Mouse (Mus musculus) limb, embryonic 15.5 days (tissue): Measurements from ENCODE around the gene Ndel1. TPM values are rescaled to one million over a fixed set of nuclear protein-coding genes. Genes with fewer than 3 reads are reported as not detected.

Experiments
- ATAC-seq: fragments of 200-750 bp; cut with Nextera tagmentation; 2 replicates; pipeline ENCODE4 v1.8.0; 2017; ENCODE audit warnings: low read depth, moderate TSS enrichment; ENCODE audit not compliant: insufficient number of reproducible peaks, low FRiP score, low TSS enrichment
- H3K27ac ChIP-seq: fragments of 300-500 bp; sonication (generic); 2 replicates; pipeline ENCODE4 v1.5.1; 2015; ENCODE audit warnings: moderate library complexity, mild to moderate bottlenecking, inconsistent platforms
- H3K27me3 ChIP-seq: fragments of 300-500 bp; sonication (generic); 2 replicates; pipeline ENCODE4 v1.6.1; 2015; ENCODE audit warnings: inconsistent platforms
- H3K36me3 ChIP-seq: fragments of 300-500 bp; sonication (generic); 2 replicates; pipeline ENCODE4 v1.6.1; 2015; ENCODE audit warnings: inconsistent platforms
- H3K4me1 ChIP-seq: fragments of 300-500 bp; sonication (generic); 2 replicates; pipeline ENCODE4 v1.6.1; 2015; ENCODE audit warnings: inconsistent platforms
- H3K4me2 ChIP-seq: fragments of 300-500 bp; sonication (generic); 2 replicates; pipeline ENCODE4 v1.6.1; 2015; ENCODE audit warnings: mild to moderate bottlenecking, inconsistent platforms
- H3K4me3 ChIP-seq: fragments of 300-500 bp; sonication (generic); 2 replicates; pipeline ENCODE4 v1.5.1; 2015; ENCODE audit warnings: mild to moderate bottlenecking, inconsistent platforms
- H3K9ac ChIP-seq: fragments of 300-500 bp; sonication (generic); 2 replicates; pipeline ENCODE4 v1.6.1; 2015; ENCODE audit warnings: inconsistent platforms
- H3K9me3 ChIP-seq: fragments of 300-500 bp; sonication (generic); 2 replicates; pipeline ENCODE4 v1.6.1; 2016; ENCODE audit warnings: inconsistent platforms
- WGBS: fragments of 180-500 bp; shearing (Covaris S2); methylation state at CpG from one replicate; pipeline ENCODE4 v1.1.7; 2015; 5-methylcytosine and 5-hydroxymethylcytosine counted together
- polyA plus RNA-seq: library from polyadenylated mRNA; unstranded; fragments of >200 nt; fragmentation: Nextera tagmentation; extraction: Ambion mirVana; gene quantifications from 2 replicates; pipeline ENCODE4 v1.2.1, GENCODE M21; 2015

Gene Ndel1
- polyA plus RNA-seq, 1 experiment from 2014 or later = 124 TPM

DNA sequence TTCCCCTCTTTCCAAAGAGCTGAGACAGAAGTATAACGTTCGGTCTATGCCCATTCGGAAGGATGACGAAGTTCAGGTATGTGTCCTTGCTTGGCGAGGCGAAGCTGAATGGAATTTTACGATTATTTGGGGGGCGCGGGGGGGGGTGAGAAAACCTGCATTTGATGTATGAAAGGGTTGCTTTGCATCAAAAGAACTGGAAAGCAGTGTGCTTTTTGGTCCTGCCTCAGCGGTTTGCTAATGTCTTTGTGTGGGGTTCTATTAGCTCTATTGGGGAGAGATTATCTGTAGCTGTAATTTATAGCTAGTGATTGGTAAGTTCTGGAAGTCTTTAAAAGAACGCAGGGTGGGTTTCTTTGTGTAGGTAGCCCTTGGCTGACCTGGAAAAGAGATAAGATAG lies 30.7 kb upstream of the Ndel1 start:
- Histone ChIP-seq H3K4me3 (peak overlapping the region; percentile 80), H3K9me3 (no peaks in the 10 kb centered on the region), H3K9ac (peak overlapping the region; percentile 95), H3K4me1 (peaks cover 20% of the 10 kb centered on the region), H3K27me3 (peaks cover 5% of the 10 kb centered on the region; the same call in 1 of the 2 replicates), H3K27ac (no peak overlapping the region), H3K36me3 (peaks cover 40% of the 10 kb centered on the region), H3K4me2 (peak overlapping the region; percentile 49)
- 3% methylated on average over 11 of the region's 11 CpGs for WGBS
- no peak for ATAC-seq

DNA sequence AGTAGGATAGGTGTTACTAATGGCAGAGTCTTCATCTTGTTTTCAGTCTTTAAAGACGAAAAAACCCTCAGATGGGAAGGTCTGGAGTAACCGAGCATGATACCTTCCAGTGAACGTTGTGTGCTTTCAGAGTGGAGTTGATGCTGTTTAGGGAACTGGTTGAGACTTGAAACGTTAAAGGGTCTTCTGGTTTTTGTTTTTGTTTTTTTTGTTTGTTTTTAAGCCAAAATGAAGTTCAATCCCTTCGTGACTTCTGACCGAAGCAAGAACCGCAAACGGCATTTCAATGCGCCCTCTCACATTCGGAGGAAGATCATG lies 30.3 kb upstream of the Ndel1 start:
- WGBS = under 1% methylated on average over 10 of the region's 10 CpGs
- peak overlapping the region; percentile 95 for H3K9ac ChIP-seq
- peaks cover 20% of the 10 kb centered on the region for H3K4me1 ChIP-seq
- no peaks in the 10 kb centered on the region for H3K9me3 ChIP-seq
- H3K4me2 ChIP-seq = peak overlapping the region; percentile 49
- peak overlapping the region; percentile 80 for H3K4me3 ChIP-seq
- H3K36me3 ChIP-seq = peaks cover 40% of the 10 kb centered on the region
- ATAC-seq = no peak
- H3K27ac ChIP-seq = peak overlapping the region; percentile 96
- H3K27me3 ChIP-seq = peaks cover 5% of the 10 kb centered on the region; the same call in 1 of the 2 replicates

DNA sequence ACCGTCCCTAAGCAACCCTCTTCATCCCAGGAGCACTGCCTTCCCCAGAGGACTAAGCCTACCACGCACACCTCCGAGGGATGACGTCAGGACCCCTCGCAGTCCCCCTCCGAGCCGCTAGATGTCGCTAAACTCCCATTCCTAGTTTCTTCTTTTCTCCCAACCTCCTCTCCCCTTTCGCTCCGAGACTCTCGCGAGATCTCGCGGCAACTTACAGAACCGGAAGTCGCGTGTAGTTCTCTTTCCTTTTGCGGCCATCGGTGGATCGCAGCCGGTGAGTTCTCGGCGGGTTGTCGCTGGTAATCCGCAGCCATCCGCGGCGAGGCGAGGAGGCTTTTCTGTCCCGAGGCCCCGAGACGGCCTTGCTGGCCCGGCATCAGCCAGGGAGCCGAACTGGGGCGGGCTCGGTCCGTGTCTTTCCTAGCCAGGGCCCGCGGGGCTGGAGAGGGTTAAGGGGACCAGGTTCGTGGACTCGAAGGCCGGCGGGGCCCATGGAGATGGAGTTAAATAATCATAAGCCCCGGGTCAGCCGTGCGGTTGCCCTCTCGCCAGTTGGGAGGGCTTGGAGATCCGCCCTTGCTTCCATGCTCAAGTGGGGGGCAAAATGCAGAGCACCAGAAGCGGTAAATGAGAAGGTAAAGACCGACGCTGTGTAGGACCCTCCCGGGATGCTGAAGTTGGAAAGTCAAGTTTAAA lies 29.8 kb upstream of the Ndel1 start, which contains the start of gene Rpl26:
Gene Rpl26, plus strand, starts transcription at position 233 of the 696 bp plus-strand sequence.
- WGBS = under 1% methylated on average over 52 of the region's 52 CpGs
- peaks cover 38% of the 10 kb centered on the region for H3K36me3 ChIP-seq
- peak within 1 kb of the TSS; percentile 96 for H3K27ac ChIP-seq

DNA sequence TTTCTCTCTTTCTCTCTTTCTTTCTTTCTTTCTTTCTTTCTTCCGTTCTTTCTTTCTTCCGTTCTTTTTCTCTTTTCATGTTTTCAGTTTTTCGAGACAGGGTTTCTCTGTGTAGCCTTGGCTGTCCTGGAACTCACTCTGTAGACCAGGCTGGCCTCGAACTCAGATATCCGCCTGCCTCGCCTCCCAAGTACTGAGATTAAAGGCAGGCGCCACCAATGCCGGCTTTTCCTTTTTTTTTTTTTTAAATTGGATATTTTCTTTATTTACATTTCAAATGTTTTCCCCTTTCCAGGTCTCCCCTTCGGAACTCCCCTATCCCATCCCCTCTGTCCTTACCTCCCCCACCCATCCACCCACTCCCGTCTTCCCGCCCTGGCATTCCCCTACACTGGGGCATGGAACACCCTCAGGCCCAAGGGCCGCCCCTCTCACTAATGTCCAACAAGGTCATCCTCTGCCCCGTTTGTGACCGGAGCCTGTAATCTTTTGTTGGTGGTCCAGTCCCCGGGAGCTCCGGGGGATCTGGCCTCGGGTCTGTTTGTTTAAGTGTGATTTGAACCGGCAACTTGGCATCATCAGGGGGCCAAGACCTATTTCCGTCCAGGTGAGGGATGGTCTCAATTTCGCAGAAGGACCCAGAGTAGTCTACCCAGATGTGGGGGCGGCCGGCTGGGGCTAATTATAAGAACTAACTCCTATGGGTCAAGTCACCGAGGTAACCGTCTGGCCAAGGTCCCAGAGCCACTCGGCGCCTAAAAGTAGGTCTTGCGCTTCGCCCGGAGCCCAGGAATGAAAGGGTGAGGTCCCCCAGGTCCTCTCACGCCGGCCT lies 29.1 kb upstream of the Ndel1 start:
- Histone ChIP-seq H3K4me2 (peak overlapping the region; percentile 77), H3K36me3 (peaks cover 31% of the 10 kb centered on the region), H3K27me3 (peaks cover 5% of the 10 kb centered on the region; the same call in 1 of the 2 replicates), H3K4me3 (peak overlapping the region; percentile 80), H3K4me1 (peaks cover 14% of the 10 kb centered on the region), H3K9ac (peak overlapping the region; percentile 37; the same call in 1 of the 2 replicates), H3K9me3 (no peaks in the 10 kb centered on the region), H3K27ac (peak overlapping the region; percentile 38; the same call in 1 of the 2 replicates)
- ATAC-seq = peak; percentile 33; the same call in 1 of the 2 replicates
- WGBS = 27% methylated on average over 31 of the region's 31 CpGs

More for the DNA sequence above, 29.8 kb upstream of the Ndel1 start, which contains the start of gene Rpl26:
- ATAC-seq = peak; percentile 84
- peaks cover 5% of the 10 kb centered on the region; the same call in 1 of the 2 replicates for H3K27me3 ChIP-seq
- H3K9me3 ChIP-seq = no peaks in the 10 kb centered on the region
- peak within 1 kb of the TSS; percentile 77 for H3K4me2 ChIP-seq
- peak within 1 kb of the TSS; percentile 95 for H3K9ac ChIP-seq
- H3K4me3 ChIP-seq = peak within 1 kb of the TSS; percentile 80
- peaks cover 16% of the 10 kb centered on the region for H3K4me1 ChIP-seq

DNA sequence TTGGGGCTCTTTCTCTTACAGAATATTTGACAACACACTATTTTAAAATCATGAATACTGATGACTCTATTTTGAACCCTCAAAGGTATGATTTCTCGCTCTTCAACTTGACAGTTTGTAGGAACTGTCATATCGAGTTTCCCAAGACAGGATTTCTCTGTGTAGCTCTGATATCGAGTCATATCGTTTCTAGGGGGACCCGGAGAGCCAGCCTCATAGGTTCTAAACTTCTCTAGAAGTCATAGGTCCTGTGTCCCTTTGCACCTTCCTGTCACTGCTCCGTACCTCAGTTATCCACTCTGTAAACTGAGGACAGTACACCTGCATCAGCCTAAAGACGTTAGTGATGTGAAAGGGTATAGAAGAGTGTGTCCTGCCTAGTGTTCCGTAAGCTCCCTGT lies 28.2 kb upstream of the Ndel1 start:
- Histone ChIP-seq H3K9me3 (no peaks in the 10 kb centered on the region), H3K36me3 (peaks cover 21% of the 10 kb centered on the region), H3K9ac (no peak overlapping the region), H3K4me3 (no peak overlapping the region), H3K4me2 (no peak overlapping the region), H3K27ac (no peak overlapping the region), H3K27me3 (peaks cover 5% of the 10 kb centered on the region; the same call in 1 of the 2 replicates), H3K4me1 (peaks cover 10% of the 10 kb centered on the region)
- no peak for ATAC-seq
- WGBS = 81% methylated on average over 8 of the region's 8 CpGs

DNA sequence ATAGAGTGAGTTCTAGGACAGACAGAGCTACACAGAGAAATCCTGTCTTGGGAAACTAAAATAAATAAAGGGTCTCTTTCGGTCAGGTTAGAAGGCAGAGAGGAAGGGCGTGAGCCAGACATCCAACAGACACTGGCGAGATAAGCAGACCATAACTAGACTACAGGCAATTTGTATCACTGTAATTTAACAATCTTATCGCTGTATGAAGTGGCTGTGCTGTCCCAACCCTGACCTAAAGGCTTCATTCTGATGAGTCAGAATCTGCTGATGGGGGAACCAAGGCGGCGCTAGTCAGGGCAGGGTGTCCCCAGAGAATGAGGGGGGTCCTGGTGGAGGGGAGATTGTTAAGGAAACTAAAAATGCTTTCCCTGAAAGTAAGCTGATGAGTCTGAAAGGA lies 27.1 kb upstream of the Ndel1 start:
- H3K4me3 ChIP-seq = no peak overlapping the region
- no peak overlapping the region for H3K4me2 ChIP-seq
- H3K36me3 ChIP-seq = peaks cover 11% of the 10 kb centered on the region
- peaks cover 14% of the 10 kb centered on the region for H3K4me1 ChIP-seq
- WGBS = 88% methylated on average over 6 of the region's 6 CpGs
- H3K9me3 ChIP-seq = no peaks in the 10 kb centered on the region
- no peak overlapping the region for H3K27ac ChIP-seq
- ATAC-seq = no peak
- H3K27me3 ChIP-seq = peaks cover 5% of the 10 kb centered on the region; the same call in 1 of the 2 replicates
- no peak overlapping the region for H3K9ac ChIP-seq

DNA sequence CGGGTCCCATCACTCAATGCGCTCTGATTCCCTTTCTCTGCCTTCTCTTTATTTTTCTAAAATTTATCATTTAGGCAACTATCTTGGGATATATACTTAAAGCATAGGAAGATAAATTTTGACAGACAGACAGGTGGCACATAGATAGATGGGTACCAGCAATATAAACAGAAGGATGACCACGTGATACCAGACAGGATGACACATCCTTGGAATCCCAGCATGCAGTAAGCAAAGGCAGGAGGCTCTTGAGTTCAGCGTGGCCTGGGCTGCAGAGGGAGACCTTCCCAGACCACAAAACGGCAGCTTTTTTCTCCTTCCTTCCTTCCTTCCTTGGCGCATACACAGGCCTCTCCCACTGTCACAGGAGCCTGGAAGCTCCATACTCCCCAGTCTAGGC lies 26.2 kb upstream of the Ndel1 start:
- no peak overlapping the region for H3K27ac ChIP-seq
- no peak overlapping the region for H3K9ac ChIP-seq
- H3K4me1 ChIP-seq = peaks cover 16% of the 10 kb centered on the region
- H3K4me3 ChIP-seq = no peak overlapping the region
- peaks cover 5% of the 10 kb centered on the region; the same call in 1 of the 2 replicates for H3K27me3 ChIP-seq
- ATAC-seq = no peak
- no peaks in the 10 kb centered on the region for H3K9me3 ChIP-seq
- WGBS = 68% methylated on average over 6 of the region's 6 CpGs
- H3K4me2 ChIP-seq = no peak overlapping the region
- H3K36me3 ChIP-seq = peaks cover 2% of the 10 kb centered on the region

DNA sequence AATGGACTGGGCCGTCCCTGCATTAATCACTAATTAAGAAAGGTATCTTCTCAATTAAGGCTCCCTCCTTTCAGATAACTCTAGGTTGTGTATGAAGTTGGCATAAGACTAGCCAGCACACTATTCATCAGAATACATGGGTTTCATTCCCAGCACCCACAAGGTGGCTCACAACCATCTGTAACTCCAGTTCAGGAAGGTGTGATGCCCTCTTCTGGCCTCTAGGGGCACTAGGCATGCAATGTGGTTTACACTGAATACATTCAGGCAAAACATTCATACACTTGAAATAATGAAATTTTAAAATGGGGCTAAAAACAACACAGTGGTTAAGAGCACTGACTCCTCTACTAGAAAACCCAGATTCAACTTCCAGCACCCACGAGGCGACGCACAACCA lies 25.5 kb upstream of the Ndel1 start:
- Histone ChIP-seq H3K9me3 (no peaks in the 10 kb centered on the region), H3K4me2 (no peak overlapping the region), H3K27ac (no peak overlapping the region), H3K9ac (no peak overlapping the region), H3K4me1 (peaks cover 11% of the 10 kb centered on the region; the same call in 1 of the 2 replicates), H3K36me3 (no peaks in the 10 kb centered on the region), H3K4me3 (no peak overlapping the region), H3K27me3 (peaks cover 5% of the 10 kb centered on the region; the same call in 1 of the 2 replicates)
- no peak for ATAC-seq
- WGBS = 53% methylated on average over 4 of the region's 4 CpGs

DNA sequence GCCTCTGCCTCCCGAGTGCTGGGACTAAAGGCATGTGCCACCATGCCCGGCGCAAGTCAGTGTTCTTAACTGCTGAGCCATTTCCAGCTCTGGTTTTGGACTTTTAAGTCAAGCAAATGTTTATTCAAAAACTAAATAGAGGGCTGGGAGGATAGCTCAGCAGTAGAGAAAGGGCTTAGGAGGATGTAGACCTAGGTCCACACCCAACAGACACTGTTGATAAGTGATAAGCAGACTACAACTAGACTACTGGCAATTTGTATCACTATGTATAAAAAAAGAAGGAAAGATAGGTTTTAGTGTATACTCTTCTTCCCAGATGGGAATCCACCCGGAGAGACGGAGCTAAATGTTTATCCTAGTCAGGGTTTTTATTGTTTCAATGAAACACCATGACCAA lies 24.6 kb upstream of the Ndel1 start:
- no peak overlapping the region for H3K27ac ChIP-seq

DNA sequence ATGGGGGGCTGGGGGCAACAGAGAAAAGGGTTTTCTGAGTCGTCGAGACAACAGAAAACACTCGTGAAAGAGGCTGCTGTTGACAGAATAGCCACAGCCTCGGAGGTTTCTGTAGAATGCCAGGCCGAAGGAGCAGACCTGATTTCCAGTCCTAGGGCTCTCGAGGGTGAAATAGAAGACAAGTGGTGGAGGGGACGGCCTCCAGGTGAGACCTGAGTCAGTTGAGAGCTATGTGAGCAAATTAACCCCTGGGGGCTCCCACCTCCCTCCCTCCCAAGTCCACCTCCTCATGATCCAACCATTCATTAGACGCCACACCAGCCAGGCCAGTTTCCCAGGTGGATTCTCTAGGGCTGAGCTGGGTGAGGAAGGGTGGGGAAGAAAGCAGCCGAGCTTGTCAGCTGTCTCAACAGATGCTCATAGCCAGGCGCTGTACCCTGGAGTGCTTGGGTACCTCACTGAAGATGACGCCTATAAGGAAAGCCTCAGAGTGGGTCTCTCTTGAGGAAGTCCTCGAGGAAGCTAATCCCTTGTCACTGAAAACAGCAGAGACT lies 22.3 kb upstream of the Ndel1 start:
- Histone ChIP-seq H3K4me2 (no peak overlapping the region), H3K27me3 (no peaks in the 10 kb centered on the region), H3K9ac (no peak overlapping the region), H3K27ac (no peak overlapping the region), H3K36me3 (no peaks in the 10 kb centered on the region), H3K9me3 (no peaks in the 10 kb centered on the region), H3K4me3 (no peak overlapping the region), H3K4me1 (0 out of 2 replicates have a peak, but pooled peaks cover 6% of the 10 kb centered on the region)
- no peak for ATAC-seq
- 52% methylated on average over 12 of the region's 12 CpGs for WGBS

More for the DNA sequence above, 24.6 kb upstream of the Ndel1 start:
- no peak overlapping the region for H3K4me2 ChIP-seq
- 93% methylated on average over 5 of the region's 5 CpGs for WGBS
- H3K4me3 ChIP-seq = no peak overlapping the region
- H3K4me1 ChIP-seq = peaks cover 11% of the 10 kb centered on the region; the same call in 1 of the 2 replicates
- no peak overlapping the region for H3K9ac ChIP-seq
- no peaks in the 10 kb centered on the region for H3K9me3 ChIP-seq
- no peak for ATAC-seq
- peaks cover 5% of the 10 kb centered on the region; the same call in 1 of the 2 replicates for H3K27me3 ChIP-seq
- no peaks in the 10 kb centered on the region for H3K36me3 ChIP-seq

DNA sequence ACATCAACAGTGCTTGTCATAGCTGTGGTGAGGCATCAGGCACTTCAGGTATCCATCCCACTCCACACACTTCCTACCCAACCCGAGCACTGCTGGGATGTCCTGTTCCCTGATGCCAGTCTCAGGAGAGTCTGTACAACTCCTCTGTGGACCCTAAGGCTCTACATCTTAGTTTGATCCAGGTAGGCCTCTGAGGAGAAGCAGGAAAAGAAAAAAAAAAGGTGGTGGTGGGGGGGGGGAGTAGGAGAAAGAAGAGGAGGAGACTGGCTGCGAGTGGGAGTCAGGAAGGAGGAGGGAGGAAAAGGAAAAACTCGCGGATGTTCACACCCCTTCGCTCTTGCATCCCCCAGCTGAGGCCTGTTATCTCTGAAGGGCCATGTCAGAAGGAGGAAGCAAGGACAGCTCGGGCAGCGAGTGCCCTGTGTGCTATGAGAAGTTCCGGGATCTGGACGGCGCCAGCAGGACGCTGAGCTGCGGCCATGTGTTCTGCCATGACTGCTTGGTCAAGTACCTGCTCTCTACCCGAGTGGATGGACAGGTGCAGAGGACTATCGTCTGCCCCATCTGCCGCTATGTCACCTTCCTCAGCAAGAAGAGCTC lies 20.7 kb upstream of the Ndel1 start:
- no peak for ATAC-seq
- no peak overlapping the region for H3K9ac ChIP-seq
- WGBS = 77% methylated on average over 15 of the region's 15 CpGs

More for the DNA sequence above, 20.7 kb upstream of the Ndel1 start:
- no peaks in the 10 kb centered on the region for H3K27me3 ChIP-seq
- no peak overlapping the region for H3K27ac ChIP-seq
- H3K4me1 ChIP-seq = 0 out of 2 replicates have a peak, but pooled peaks cover 6% of the 10 kb centered on the region
- no peak overlapping the region for H3K4me2 ChIP-seq
- H3K4me3 ChIP-seq = no peak overlapping the region
- no peaks in the 10 kb centered on the region for H3K9me3 ChIP-seq
- H3K36me3 ChIP-seq = no peaks in the 10 kb centered on the region
